Mouse (Mus musculus) liver, adult 2 months (tissue): Measurements from ENCODE around the gene Fdps.

Experiments used
- CTCF ChIP-seq: fragments of 200-500 bp; IDR thresholded peaks from 2 replicates; pipeline ENCODE4 v1.5.1; 2011; ENCODE audit warnings: low read depth, low read length, control low read depth
- POLR2A ChIP-seq: fragments of 200-500 bp; IDR thresholded peaks from 2 replicates; pipeline ENCODE4 v1.6.1; 2011; ENCODE audit warnings: low read length, control low read depth; ENCODE audit not compliant: insufficient read depth; ENCODE audit errors: extremely low read depth

DNA sequence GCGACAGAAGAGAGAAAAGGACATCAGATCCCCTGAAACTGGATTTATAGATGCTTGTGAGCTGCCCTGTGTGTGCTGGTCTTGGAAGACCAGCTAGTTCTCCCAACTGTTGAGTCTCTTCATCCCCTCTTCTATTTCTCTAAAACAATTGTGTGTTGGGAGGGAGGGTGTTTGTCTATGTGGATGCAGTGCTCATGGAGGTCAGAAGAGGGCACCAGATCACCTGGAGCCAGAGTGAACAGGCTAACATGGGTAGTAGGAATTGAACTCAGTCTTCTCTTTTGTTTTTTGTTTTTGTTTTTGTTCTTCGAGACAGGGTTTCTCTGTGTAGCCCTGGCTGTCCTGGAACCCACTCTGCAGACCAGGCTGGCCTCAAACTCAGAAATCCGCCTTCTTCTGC, 43.0 kb downstream of the Fdps start:
- TF ChIP-seq CTCF (peak; percentile 59; the same call in 1 of the 2 replicates), POLR2A (no peak)
